Mouse (Mus musculus) heart, embryonic 13.5 days (tissue): ENCODE measurements around the gene Cul4b. TPM values are rescaled to one million over a fixed set of nuclear protein-coding genes. Genes with fewer than 3 reads are reported as not detected.

Source experiments
- ATAC-seq: fragments of 200-750 bp; cut with Nextera tagmentation; 2 replicates; pipeline ENCODE4 v1.8.0; 2017; ENCODE audit warnings: moderate TSS enrichment; ENCODE audit not compliant: insufficient number of reproducible peaks, low FRiP score, low TSS enrichment; ENCODE audit errors: extremely low read depth
- H3K27ac ChIP-seq: fragments of 300-500 bp; sonication (generic); replicated peaks from 2 replicates; pipeline ENCODE4 v1.5.1; 2015; ENCODE audit warnings: moderate library complexity, mild to moderate bottlenecking, inconsistent platforms
- H3K27me3 ChIP-seq: fragments of 300-500 bp; sonication (generic); replicated peaks from 2 replicates; pipeline ENCODE4 v1.6.1; 2015; ENCODE audit warnings: mild to moderate bottlenecking, inconsistent platforms
- H3K36me3 ChIP-seq: fragments of 300-500 bp; sonication (generic); 2 replicates; pipeline ENCODE4 v1.6.1; 2015; ENCODE audit warnings: mild to moderate bottlenecking, inconsistent platforms
- H3K4me1 ChIP-seq: fragments of 300-500 bp; sonication (generic); 2 replicates; pipeline ENCODE4 v1.6.1; 2015; ENCODE audit warnings: inconsistent platforms
- H3K4me2 ChIP-seq: fragments of 300-500 bp; sonication (generic); 2 replicates; pipeline ENCODE4 v1.6.1; 2015; ENCODE audit warnings: inconsistent platforms, mild to moderate bottlenecking, moderate library complexity
- H3K4me3 ChIP-seq: fragments of 300-500 bp; sonication (generic); 2 replicates; pipeline ENCODE4 v1.5.1; 2015; ENCODE audit warnings: moderate library complexity, mild to moderate bottlenecking, inconsistent platforms
- H3K9ac ChIP-seq: fragments of 300-500 bp; sonication (generic); 2 replicates; pipeline ENCODE4 v1.6.1; 2015; ENCODE audit warnings: inconsistent platforms, mild to moderate bottlenecking, moderate library complexity
- H3K9me3 ChIP-seq: fragments of 300-500 bp; sonication (generic); 2 replicates; pipeline ENCODE4 v1.6.1; 2016; ENCODE audit warnings: inconsistent platforms
- WGBS: fragments of 180-500 bp; shearing (Covaris S2); methylation state at CpG from one replicate; pipeline ENCODE4 v1.1.7; 2015; ENCODE audit warnings: mixed read lengths; 5-methylcytosine and 5-hydroxymethylcytosine counted together
- polyA plus RNA-seq: library from polyadenylated mRNA; unstranded; fragments of >200 nt; fragmentation: Nextera tagmentation; extraction: Ambion mirVana; gene quantifications from 2 replicates; pipeline ENCODE4 v1.2.1, GENCODE M21; 2015

Gene Cul4b
- polyA plus RNA-seq, result 17.7 and 19.3 TPM in 2 replicates

GRCm38 (mm10) chrX:38576078-38576477, at the start of gene Cul4b:
Gene Cul4b, minus strand, starts transcription at chrX:38576196.
- no peaks in the 10 kb centered on the region for H3K9me3 ChIP-seq
- 57% methylated on average over 15 of the region's 15 CpGs for WGBS
- no peaks in the 10 kb centered on the region for H3K36me3 ChIP-seq
- 0 out of 2 replicates have a peak, but pooled peaks cover 2% of the 10 kb centered on the region for H3K4me1 ChIP-seq
- no peak within 1 kb of the TSS for H3K9ac ChIP-seq
- H3K27ac ChIP-seq, result peak within 1 kb of the TSS; percentile 28; the same call in 1 of the 2 replicates
- ATAC-seq, result 0 out of 2 replicates have a peak, but pooled peaks have one; percentile 66
- peak within 1 kb of the TSS; percentile 33 for H3K4me3 ChIP-seq
- H3K27me3 ChIP-seq, result no peaks in the 10 kb centered on the region
- H3K4me2 ChIP-seq, result peak within 1 kb of the TSS; percentile 42

GRCm38 (mm10) chrX:38600995-38601369, 25.0 kb upstream of the Cul4b start:
- ATAC-seq, result no peak
- Histone ChIP-seq H3K27ac (peak overlapping the region; percentile 86), H3K4me2 (peak overlapping the region; percentile 72), H3K4me3 (peak overlapping the region; percentile 62), H3K9ac (peak overlapping the region; percentile 79), H3K4me1 (no peaks in the 10 kb centered on the region), H3K27me3 (no peaks in the 10 kb centered on the region), H3K36me3 (peaks cover 5% of the 10 kb centered on the region; the same call in 1 of the 2 replicates), H3K9me3 (no peaks in the 10 kb centered on the region)
- 19% methylated on average over 3 of the region's 3 CpGs for WGBS

- Histone ChIP-seq H3K36me3 (0 out of 2 replicates have a peak, but pooled peaks cover 2% of the 10 kb centered on the region), H3K4me1 (no peaks in the 10 kb centered on the region), H3K27ac (peak within 1 kb of the TSS; percentile 86), H3K27me3 (no peaks in the 10 kb centered on the region), H3K9ac (peak within 1 kb of the TSS; percentile 79), H3K9me3 (no peaks in the 10 kb centered on the region), H3K4me2 (peak within 1 kb of the TSS; percentile 72), H3K4me3 (peak within 1 kb of the TSS; percentile 62)
- no peak; the same call in 1 of the 2 replicates for ATAC-seq
- 11% methylated on average over 26 of the region's 26 CpGs for WGBS
Measured at GRCm38 (mm10) chrX:38600177-38600994, 24.4 kb upstream of the Cul4b start, which contains the start of gene Mcts1. Gene Mcts1, plus strand, starts transcription at chrX:38600578.

- no peak overlapping the region for H3K4me3 ChIP-seq
- WGBS, result 35% methylated on average over 5 of the region's 5 CpGs
- H3K9me3 ChIP-seq, result no peaks in the 10 kb centered on the region
- no peak for ATAC-seq
- no peaks in the 10 kb centered on the region for H3K27me3 ChIP-seq
- no peak overlapping the region for H3K9ac ChIP-seq
- H3K4me2 ChIP-seq, result no peak overlapping the region
- H3K27ac ChIP-seq, result no peak overlapping the region
- H3K4me1 ChIP-seq, result peaks cover 10% of the 10 kb centered on the region
- no peaks in the 10 kb centered on the region for H3K36me3 ChIP-seq
Measured at GRCm38 (mm10) chrX:38593180-38593889, 17.3 kb upstream of the Cul4b start.

GRCm38 (mm10) chrX:38591749-38592148, 15.8 kb upstream of the Cul4b start:
- Histone ChIP-seq H3K9me3 (no peaks in the 10 kb centered on the region), H3K27me3 (no peaks in the 10 kb centered on the region), H3K27ac (no peak overlapping the region), H3K4me2 (no peak overlapping the region), H3K4me3 (no peak overlapping the region), H3K9ac (no peak overlapping the region), H3K36me3 (no peaks in the 10 kb centered on the region), H3K4me1 (peaks cover 10% of the 10 kb centered on the region)
- ATAC-seq, result no peak
- WGBS, result 82% methylated on average over 3 of the region's 3 CpGs

GRCm38 (mm10) chrX:38589827-38590226, 13.8 kb upstream of the Cul4b start:
- Histone ChIP-seq H3K4me1 (peaks cover 10% of the 10 kb centered on the region), H3K4me3 (no peak overlapping the region), H3K4me2 (no peak overlapping the region), H3K27me3 (no peaks in the 10 kb centered on the region), H3K9me3 (no peaks in the 10 kb centered on the region), H3K9ac (no peak overlapping the region), H3K36me3 (no peaks in the 10 kb centered on the region), H3K27ac (peak overlapping the region; percentile 61)
- 12% methylated on average over 4 of the region's 4 CpGs for WGBS
- ATAC-seq, result no peak

GRCm38 (mm10) chrX:38583261-38583660, 7.3 kb upstream of the Cul4b start:
- no peaks in the 10 kb centered on the region for H3K36me3 ChIP-seq
- H3K4me3 ChIP-seq, result no peak overlapping the region
- no peaks in the 10 kb centered on the region for H3K9me3 ChIP-seq
- no peaks in the 10 kb centered on the region for H3K27me3 ChIP-seq
- no peak for ATAC-seq
- no peaks in the 10 kb centered on the region for H3K4me1 ChIP-seq
- H3K4me2 ChIP-seq, result no peak overlapping the region
- no peak overlapping the region for H3K9ac ChIP-seq
- H3K27ac ChIP-seq, result no peak overlapping the region

GRCm38 (mm10) chrX:38581140-38581539, 5.1 kb upstream of the Cul4b start:
- no peak overlapping the region for H3K4me2 ChIP-seq

GRCm38 (mm10) chrX:38566521-38567205, 9.3 kb downstream of the Cul4b start:
- Histone ChIP-seq H3K27me3 (no peaks in the 10 kb centered on the region), H3K9me3 (no peaks in the 10 kb centered on the region), H3K4me3 (no peak overlapping the region), H3K9ac (no peak overlapping the region), H3K4me2 (no peak overlapping the region), H3K4me1 (peaks cover 8% of the 10 kb centered on the region), H3K36me3 (no peaks in the 10 kb centered on the region), H3K27ac (peak overlapping the region; percentile 48; the same call in 1 of the 2 replicates)
- no peak for ATAC-seq
- WGBS, result 62% methylated on average over 6 of the region's 6 CpGs

More at GRCm38 (mm10) chrX:38581140-38581539, 5.1 kb upstream of the Cul4b start:
- no peaks in the 10 kb centered on the region for H3K36me3 ChIP-seq
- H3K27me3 ChIP-seq, result no peaks in the 10 kb centered on the region
- no peak overlapping the region for H3K4me3 ChIP-seq
- H3K4me1 ChIP-seq, result no peaks in the 10 kb centered on the region
- H3K9ac ChIP-seq, result no peak overlapping the region
- no peaks in the 10 kb centered on the region for H3K9me3 ChIP-seq
- no peak for ATAC-seq
- no peak overlapping the region for H3K27ac ChIP-seq
- 83% methylated on average over 1 of the region's 1 CpGs for WGBS

- ATAC-seq, result no peak
Measured at GRCm38 (mm10) chrX:38565176-38565542, 10.8 kb downstream of the Cul4b start.

More at GRCm38 (mm10) chrX:38565176-38565542, 10.8 kb downstream of the Cul4b start:
- H3K27me3 ChIP-seq, result no peaks in the 10 kb centered on the region
- no peaks in the 10 kb centered on the region for H3K9me3 ChIP-seq
- H3K36me3 ChIP-seq, result peaks cover 12% of the 10 kb centered on the region
- H3K4me1 ChIP-seq, result peaks cover 6% of the 10 kb centered on the region
- H3K4me3 ChIP-seq, result peak overlapping the region; percentile 62
- 14% methylated on average over 7 of the region's 8 CpGs for WGBS
- peak overlapping the region; percentile 96 for H3K27ac ChIP-seq
- H3K4me2 ChIP-seq, result peak overlapping the region; percentile 75
- H3K9ac ChIP-seq, result peak overlapping the region; percentile 81
